Mouse (Mus musculus) heart, embryonic 16.5 days (tissue): ENCODE measurements around the gene Csdc2. TPM values are rescaled to one million over a fixed set of nuclear protein-coding genes. Genes with fewer than 3 reads are reported as not detected.

ENCODE experiments used
- ATAC-seq: fragments of 200-750 bp; cut with Nextera tagmentation; replicated peaks from 2 replicates; pipeline ENCODE4 v1.8.0; 2017; ENCODE audit warnings: moderate number of reproducible peaks; ENCODE audit not compliant: insufficient read depth, low FRiP score; ENCODE audit errors: extremely low read depth
- H3K27ac ChIP-seq: fragments of 300-500 bp; sonication (generic); 2 replicates; pipeline ENCODE4 v1.5.1; 2014; ENCODE audit warnings: mild to moderate bottlenecking, low read length, control low read depth, moderate library complexity
- H3K27me3 ChIP-seq: fragments of 300-500 bp; sonication (generic); 2 replicates; pipeline ENCODE4 v1.6.1; 2014; ENCODE audit warnings: low read length, mixed read lengths; ENCODE audit not compliant: control insufficient read depth, insufficient read depth
- H3K36me3 ChIP-seq: fragments of 300-500 bp; sonication (generic); 2 replicates; pipeline ENCODE4 v1.6.1; 2014; ENCODE audit not compliant: control insufficient read depth, insufficient read depth
- H3K4me1 ChIP-seq: fragments of 300-500 bp; sonication (generic); 2 replicates; pipeline ENCODE4 v1.6.1; 2014; ENCODE audit warnings: low read length, mixed read lengths; ENCODE audit not compliant: control insufficient read depth, insufficient read depth
- H3K4me2 ChIP-seq: fragments of 300-500 bp; sonication (generic); 2 replicates; pipeline ENCODE4 v1.6.1; 2014; ENCODE audit warnings: low read depth, mild to moderate bottlenecking, control low read depth, low read length
- H3K4me3 ChIP-seq: fragments of 300-500 bp; sonication (generic); 2 replicates; pipeline ENCODE4 v1.5.1; 2014; ENCODE audit warnings: mild to moderate bottlenecking, control low read depth, low read length
- H3K9ac ChIP-seq: fragments of 300-500 bp; sonication (generic); 2 replicates; pipeline ENCODE4 v1.6.1; 2014; ENCODE audit warnings: low read length, control low read depth
- H3K9me3 ChIP-seq: fragments of 300-500 bp; sonication (generic); replicated peaks from 2 replicates; pipeline ENCODE4 v1.6.1; 2016; ENCODE audit warnings: low read length; ENCODE audit not compliant: control insufficient read depth
- WGBS: fragments of 180-500 bp; shearing (Covaris S2); extraction: QIAGEN DNeasy Blood & Tissue Kit; methylation state at CpG from one replicate; pipeline ENCODE4 v1.1.7; 2014; 5-methylcytosine and 5-hydroxymethylcytosine counted together
- polyA plus RNA-seq: library from polyadenylated mRNA; unstranded; fragments of >200 nt; fragmentation: Nextera tagmentation; extraction: Ambion mirVana; gene quantifications from 2 replicates; pipeline ENCODE4 v1.2.1, GENCODE M21; 2015

The Csdc2 gene
- polyA plus RNA-seq, 1 experiment from 2014 or later: 5.4 TPM

- H3K4me3 ChIP-seq: no peak overlapping the region
- no peak overlapping the region for H3K27ac ChIP-seq
- 73% methylated on average over 5 of the region's 5 CpGs for WGBS
- H3K27me3 ChIP-seq: no peaks in the 10 kb centered on the region
- no peaks in the 10 kb centered on the region for H3K4me1 ChIP-seq
- no peak overlapping the region for H3K9ac ChIP-seq
- no peak for ATAC-seq
- H3K4me2 ChIP-seq: no peak overlapping the region
- H3K9me3 ChIP-seq: no peaks in the 10 kb centered on the region
- peaks cover 10% of the 10 kb centered on the region for H3K36me3 ChIP-seq
Observed at GRCm38 (mm10) chr15:81919062-81919461, 17.5 kb upstream of the Csdc2 start.

DNA sequence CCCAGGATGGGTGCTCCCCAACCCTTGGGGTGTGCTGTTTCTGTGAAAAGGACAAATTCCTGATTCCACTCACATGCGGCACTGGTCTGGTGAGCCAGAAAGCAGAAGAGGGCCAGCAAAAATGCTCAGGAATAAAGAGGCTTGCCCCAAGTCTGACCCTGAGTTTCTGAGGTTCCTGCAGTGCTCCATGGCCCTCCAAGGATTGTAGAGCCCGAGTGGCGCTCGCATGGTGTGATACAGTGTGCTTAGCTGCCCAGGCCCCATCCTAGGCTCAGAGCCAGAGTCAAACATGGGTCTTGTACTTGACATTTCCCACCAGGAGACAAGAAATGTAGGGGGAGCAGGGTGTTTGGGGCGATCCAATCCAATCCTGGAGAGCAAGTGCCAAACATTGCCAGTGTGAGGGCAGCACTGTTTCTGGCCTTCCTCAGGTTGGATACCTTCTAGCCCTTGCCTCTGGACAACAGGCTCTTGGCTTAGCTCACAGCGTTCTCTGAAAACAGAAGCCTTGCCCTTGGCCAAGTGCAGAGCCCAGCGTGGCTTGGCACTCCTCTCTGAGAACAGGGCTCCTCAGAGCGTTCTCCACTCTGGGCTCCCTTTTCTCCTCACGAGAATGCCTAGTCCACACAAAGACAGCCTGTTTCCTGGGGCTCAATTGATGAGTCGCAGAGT is 15.9 kb upstream of the Csdc2 start:
- no peak for ATAC-seq
- H3K4me3 ChIP-seq: no peak overlapping the region
- no peaks in the 10 kb centered on the region for H3K27me3 ChIP-seq
- H3K4me1 ChIP-seq: peaks cover 9% of the 10 kb centered on the region
- H3K4me2 ChIP-seq: no peak overlapping the region
- no peak overlapping the region for H3K9ac ChIP-seq
- 77% methylated on average over 10 of the region's 10 CpGs for WGBS
- H3K27ac ChIP-seq: no peak overlapping the region
- no peaks in the 10 kb centered on the region for H3K9me3 ChIP-seq
- peaks cover 3% of the 10 kb centered on the region for H3K36me3 ChIP-seq

DNA sequence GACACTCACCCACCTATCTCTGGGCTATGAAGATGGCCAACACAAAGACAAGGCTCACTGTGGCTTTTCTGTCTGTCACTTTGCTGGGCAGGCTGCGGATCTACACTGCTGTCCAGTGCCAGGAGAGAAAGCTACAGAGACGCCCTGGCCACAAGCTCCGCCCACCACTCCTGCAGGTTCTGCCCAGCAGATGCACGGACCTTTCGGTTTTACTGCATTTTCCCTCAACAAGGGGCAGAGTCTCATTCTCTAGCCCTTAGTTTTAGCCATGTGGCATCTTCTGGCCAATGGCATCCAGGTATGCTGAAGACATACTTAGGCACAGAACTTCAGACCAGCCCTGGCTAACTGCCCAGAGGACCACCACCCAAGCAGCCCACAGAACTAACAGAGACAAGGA is 15.3 kb upstream of the Csdc2 start:
- no peaks in the 10 kb centered on the region for H3K36me3 ChIP-seq
- ATAC-seq: no peak
- no peak overlapping the region for H3K27ac ChIP-seq
- peaks cover 9% of the 10 kb centered on the region for H3K4me1 ChIP-seq
- no peak overlapping the region for H3K9ac ChIP-seq
- H3K4me3 ChIP-seq: no peak overlapping the region
- no peak overlapping the region for H3K4me2 ChIP-seq
- H3K27me3 ChIP-seq: no peaks in the 10 kb centered on the region
- H3K9me3 ChIP-seq: no peaks in the 10 kb centered on the region
- WGBS: 70% methylated on average over 5 of the region's 5 CpGs

GRCm38 (mm10) chr15:81924933-81925332 is 11.6 kb upstream of the Csdc2 start:
- no peaks in the 10 kb centered on the region for H3K9me3 ChIP-seq
- peak overlapping the region; percentile 96 for H3K4me2 ChIP-seq
- H3K27ac ChIP-seq: no peak overlapping the region
- H3K4me1 ChIP-seq: peaks cover 15% of the 10 kb centered on the region
- H3K9ac ChIP-seq: peak overlapping the region; percentile 71
- 84% methylated on average over 11 of the region's 11 CpGs for WGBS
- no peaks in the 10 kb centered on the region for H3K27me3 ChIP-seq
- no peaks in the 10 kb centered on the region for H3K36me3 ChIP-seq
- ATAC-seq: no peak
- H3K4me3 ChIP-seq: peak overlapping the region; percentile 63

DNA sequence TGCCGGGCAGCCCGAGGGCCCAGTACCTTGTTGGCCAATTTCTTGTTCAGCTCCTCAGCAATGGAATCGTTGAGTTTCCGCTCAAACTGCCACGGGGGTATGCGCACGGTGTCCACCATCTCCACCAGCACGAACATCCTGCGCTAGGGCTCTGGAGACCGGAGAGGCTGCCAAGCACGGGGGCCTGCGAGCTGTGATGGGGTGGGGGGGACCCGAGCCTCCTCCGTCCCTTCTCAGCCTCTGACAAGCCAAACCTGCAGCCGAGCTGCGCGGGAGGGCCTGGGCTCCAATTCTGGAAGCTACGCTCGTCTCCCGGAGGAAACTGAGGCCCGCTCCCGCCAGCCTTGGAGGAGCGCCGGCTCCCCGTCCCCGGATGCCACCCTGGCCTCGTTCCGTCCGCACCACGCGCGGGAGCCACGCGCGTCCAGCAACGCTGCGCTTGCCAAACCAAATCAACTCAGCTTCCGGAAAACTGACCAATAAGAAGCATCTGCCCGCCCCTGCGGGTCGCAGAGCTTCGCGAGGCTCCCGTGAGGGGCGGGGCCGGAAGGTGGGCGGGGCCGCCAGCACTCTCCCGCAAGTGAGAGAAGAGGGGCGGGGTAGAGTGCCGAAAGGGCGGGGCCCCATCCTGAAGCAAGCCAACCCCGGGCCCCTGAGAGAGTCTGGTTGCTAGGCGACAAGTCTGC is 10.7 kb upstream of the Csdc2 start, which contains the start of gene Polr3h:
TSS of gene Polr3h (minus strand) at position 481 of the 686 bp plus-strand sequence.
- no peaks in the 10 kb centered on the region for H3K27me3 ChIP-seq
- under 1% methylated on average over 54 of the region's 54 CpGs for WGBS
- H3K4me1 ChIP-seq: peaks cover 15% of the 10 kb centered on the region
- peak within 1 kb of the TSS; percentile 17; the same call in 1 of the 2 replicates for H3K27ac ChIP-seq
- H3K9ac ChIP-seq: peak within 1 kb of the TSS; percentile 71
- ATAC-seq: peak; percentile 97
- H3K36me3 ChIP-seq: no peaks in the 10 kb centered on the region
- peak within 1 kb of the TSS; percentile 63 for H3K4me3 ChIP-seq
- H3K4me2 ChIP-seq: peak within 1 kb of the TSS; percentile 96
- no peaks in the 10 kb centered on the region for H3K9me3 ChIP-seq

DNA sequence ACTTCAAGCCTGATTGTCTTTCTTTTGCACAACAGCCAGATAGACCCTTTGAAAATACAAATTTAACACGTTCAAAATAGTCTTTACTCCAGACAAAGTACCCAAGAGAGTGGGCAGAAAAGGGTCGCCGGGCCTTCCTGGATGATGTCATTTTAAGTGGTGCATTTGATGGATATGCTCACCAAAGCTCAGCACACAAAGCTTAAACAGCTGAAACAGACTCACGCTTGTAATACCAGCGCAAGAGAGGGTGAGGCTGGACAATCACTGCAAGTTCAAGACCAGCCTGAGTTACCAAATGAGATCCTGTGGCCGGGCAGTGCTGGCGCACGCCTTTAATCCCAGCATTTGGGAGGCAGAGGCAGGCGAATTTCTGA is 10.1 kb upstream of the Csdc2 start:
- no peak overlapping the region for H3K27ac ChIP-seq
- peak overlapping the region; percentile 96 for H3K4me2 ChIP-seq
- H3K9ac ChIP-seq: no peak overlapping the region
- peak; percentile 3; the same call in 1 of the 2 replicates for ATAC-seq
- peak overlapping the region; percentile 26 for H3K4me3 ChIP-seq
- peaks cover 15% of the 10 kb centered on the region for H3K4me1 ChIP-seq
- no peaks in the 10 kb centered on the region for H3K27me3 ChIP-seq
- H3K9me3 ChIP-seq: no peaks in the 10 kb centered on the region
- no peaks in the 10 kb centered on the region for H3K36me3 ChIP-seq
- 34% methylated on average over 9 of the region's 9 CpGs for WGBS

- peak overlapping the region; percentile 18; the same call in 1 of the 2 replicates for H3K27ac ChIP-seq
- H3K4me2 ChIP-seq: no peak overlapping the region
- H3K9ac ChIP-seq: no peak overlapping the region
- no peaks in the 10 kb centered on the region for H3K36me3 ChIP-seq
- no peaks in the 10 kb centered on the region for H3K9me3 ChIP-seq
- no peak for ATAC-seq
- peaks cover 15% of the 10 kb centered on the region for H3K4me1 ChIP-seq
- 39% methylated on average over 4 of the region's 4 CpGs for WGBS
- H3K27me3 ChIP-seq: no peaks in the 10 kb centered on the region
- no peak overlapping the region for H3K4me3 ChIP-seq
Observed at GRCm38 (mm10) chr15:81927741-81928140, 8.8 kb upstream of the Csdc2 start.

GRCm38 (mm10) chr15:81928277-81928676 is 8.3 kb upstream of the Csdc2 start:
- Histone ChIP-seq H3K36me3 (no peaks in the 10 kb centered on the region), H3K9ac (no peak overlapping the region), H3K27me3 (no peaks in the 10 kb centered on the region), H3K4me1 (peaks cover 15% of the 10 kb centered on the region), H3K4me3 (no peak overlapping the region), H3K9me3 (no peaks in the 10 kb centered on the region), H3K4me2 (no peak overlapping the region), H3K27ac (peak overlapping the region; percentile 58)
- 56% methylated on average over 11 of the region's 11 CpGs for WGBS
- no peak for ATAC-seq

- no peak overlapping the region for H3K27ac ChIP-seq
- peaks cover 17% of the 10 kb centered on the region for H3K4me1 ChIP-seq
- WGBS: 36% methylated on average over 12 of the region's 12 CpGs
- no peaks in the 10 kb centered on the region for H3K9me3 ChIP-seq
- no peak for ATAC-seq
- H3K9ac ChIP-seq: peak overlapping the region; percentile 38; the same call in 1 of the 2 replicates
- H3K27me3 ChIP-seq: no peaks in the 10 kb centered on the region
- no peak overlapping the region for H3K4me2 ChIP-seq
- H3K4me3 ChIP-seq: no peak overlapping the region
- H3K36me3 ChIP-seq: no peaks in the 10 kb centered on the region
Observed at GRCm38 (mm10) chr15:81932951-81933470, 3.5 kb upstream of the Csdc2 start.
